Mouse (Mus musculus) lung, adult 18-20 months (tissue): Measurements from ENCODE around the gene Ghitm.
"Not testable (repeated sequence)": the region's sequence is repeated elsewhere in the genome, so short reads cannot be mapped to it uniquely, and the experiment has no call there.

ENCODE experiments used
- DNase-seq, 2 experiments: peaks; one replicate each; pipeline ENCODE4 v3.0.0; 2022; ENCODE audit warnings: mixed read lengths in 2 of 2

Ghitm gene

DNA sequence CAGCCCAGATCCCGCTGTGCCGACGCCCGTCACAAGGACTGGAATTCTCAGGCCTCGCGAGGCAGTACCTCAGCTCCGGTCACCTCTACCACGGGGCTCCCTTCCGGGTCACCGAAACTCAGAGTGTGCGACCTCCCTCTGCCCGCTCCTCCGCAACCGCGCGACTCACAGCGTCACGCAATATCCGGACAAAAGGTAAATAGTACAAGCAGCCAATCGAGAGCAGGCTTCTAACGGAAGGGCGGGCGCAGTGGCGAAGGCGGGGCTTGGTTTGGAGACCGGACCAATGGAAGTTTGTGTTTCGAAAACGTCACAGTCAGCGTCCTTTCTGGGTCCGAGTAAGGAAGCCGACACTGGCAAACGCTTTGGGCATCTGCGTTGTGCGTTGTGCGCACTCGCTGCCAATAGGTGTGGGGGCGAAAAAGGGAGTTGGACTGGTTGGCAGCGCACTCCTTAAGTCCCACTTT is at the start of gene Ghitm:
Gene Ghitm, minus strand, starts transcription at position 146 of the 467 bp plus-strand sequence.
- DNase-seq, result peak; percentile 98

DNA sequence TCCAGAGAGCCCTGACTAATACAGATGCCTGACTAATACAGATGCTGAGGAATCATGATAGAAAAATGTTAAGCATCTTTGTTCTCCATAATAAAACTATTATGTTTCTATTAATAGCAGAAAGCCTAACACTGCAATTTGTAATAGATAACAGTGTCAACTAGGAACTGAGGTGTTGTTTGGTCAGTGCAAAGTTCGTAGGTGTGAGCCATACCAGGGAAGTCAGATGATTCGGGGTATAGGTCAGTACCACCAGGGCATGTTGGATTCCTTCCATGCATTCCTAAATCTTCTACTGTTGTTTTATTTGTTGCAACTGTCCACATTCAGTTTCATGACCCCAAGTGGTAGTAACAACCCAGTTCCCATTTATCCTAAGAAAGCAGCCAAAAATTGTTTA is 49.8 kb upstream of the Ghitm start:
- DNase-seq, result no peak

DNA sequence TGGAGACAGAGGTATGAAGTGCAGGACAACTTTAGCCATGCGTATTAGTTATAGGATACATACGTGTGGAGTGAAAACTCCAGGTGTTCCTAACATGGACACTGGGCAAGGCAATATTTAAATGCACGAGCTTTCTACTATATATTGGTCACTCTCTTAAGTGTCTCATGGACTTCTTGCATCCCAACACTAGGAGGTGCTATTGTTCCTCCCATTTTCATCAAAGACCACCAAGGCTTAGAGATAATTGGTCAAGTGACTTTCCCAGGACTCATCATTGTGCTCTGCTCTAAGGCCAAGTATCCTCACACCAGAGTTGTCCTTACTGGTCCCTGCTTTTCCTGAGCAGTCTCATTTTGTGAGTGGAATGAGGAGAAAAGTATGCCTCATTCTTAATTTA is 39.4 kb upstream of the Ghitm start:
- DNase-seq, result no peak

DNA sequence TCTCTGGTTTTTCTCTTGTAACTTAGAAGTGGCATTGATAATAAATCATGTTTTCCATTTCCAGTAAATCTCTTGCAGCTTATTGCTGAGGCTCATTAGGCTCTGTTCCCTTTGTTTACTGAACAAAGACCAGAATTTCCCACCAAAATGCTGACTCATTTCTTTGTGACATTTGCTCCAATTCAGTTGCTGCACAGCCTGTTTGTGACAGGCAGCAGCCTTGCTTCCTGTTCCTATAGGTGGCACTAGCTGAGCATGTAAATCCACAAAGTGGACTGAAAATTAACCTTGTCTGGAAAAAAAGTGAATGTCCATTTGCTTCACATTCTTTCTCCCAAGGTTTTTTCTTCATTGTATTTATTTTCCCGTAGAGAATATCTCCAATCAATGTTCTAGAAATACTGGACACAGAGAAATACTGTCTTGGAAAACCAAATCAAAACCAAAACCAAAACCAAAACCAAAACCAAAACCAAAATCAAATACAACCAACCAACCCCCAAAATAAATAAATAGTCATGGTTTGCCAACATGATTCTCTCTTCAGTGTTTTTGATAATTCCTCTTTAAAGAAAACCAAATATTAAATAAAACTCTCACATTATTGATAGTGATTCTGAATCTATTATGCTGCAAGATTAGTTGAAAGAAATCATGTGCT is 30.3 kb upstream of the Ghitm start:
- peak in 1 of 2 experiments; percentile 4 for DNase-seq

DNA sequence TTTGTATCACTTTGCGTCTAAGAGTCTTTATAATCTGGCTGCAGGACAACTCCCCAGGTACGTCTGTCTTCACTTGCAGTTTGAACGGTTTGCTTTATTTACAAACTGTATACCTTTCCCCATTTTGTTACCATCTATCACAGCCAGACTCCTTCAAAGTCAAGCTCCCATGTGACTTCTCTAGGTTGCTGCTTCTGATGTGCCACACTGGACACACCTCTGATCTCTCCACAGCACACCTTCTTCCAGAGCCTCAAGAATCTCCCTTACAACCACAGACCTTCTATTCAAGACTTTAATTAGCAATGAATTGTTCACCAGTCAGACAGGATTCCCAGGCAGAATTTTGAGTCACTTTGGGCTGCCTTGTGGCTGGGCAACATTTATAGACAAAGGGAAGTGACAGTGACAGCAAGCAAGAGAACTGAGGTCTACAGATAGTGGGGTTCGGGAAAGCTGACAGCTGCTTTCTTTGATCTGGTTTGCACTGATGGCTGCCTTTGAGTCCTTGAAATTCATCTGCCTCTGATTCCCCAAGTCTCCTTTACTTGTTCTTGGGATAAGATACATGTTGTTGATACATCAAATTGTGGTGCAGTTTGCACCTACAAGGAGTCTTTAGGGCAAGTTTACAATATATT is 29.4 kb upstream of the Ghitm start:
- no peak for DNase-seq

DNA sequence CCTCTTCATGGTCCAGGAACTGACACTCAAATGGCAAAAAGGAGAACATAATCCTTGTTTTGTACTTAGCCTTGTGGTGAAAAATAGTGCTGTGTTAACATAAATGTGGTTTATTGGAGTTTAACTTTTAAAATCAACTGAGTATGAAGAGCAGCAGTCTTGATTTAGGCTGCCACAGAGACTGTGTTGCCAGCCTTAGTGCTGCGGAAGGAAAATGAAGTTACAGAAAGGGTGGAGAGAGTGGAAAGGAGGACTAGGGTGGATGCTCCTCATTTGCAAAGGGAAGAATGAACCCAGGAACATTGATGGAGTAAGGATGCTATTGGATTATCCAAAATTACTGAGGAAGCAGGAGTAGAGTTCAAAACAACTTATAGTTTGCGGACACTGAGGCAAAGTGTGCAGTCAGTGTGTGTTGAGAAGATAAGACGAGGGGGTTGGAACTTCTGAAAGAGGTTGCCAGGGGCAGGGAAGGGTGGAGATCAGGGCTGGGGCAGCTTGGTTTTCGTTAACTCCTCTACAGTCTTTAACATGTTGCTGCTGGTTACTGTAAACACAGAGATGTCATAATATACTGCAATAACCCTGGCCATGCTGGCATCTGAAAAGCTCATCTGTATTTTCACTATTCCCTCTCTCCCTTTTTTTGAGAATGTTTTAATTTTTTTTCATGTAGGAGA is 28.3 kb upstream of the Ghitm start:
- DNase-seq, result no peak

DNA sequence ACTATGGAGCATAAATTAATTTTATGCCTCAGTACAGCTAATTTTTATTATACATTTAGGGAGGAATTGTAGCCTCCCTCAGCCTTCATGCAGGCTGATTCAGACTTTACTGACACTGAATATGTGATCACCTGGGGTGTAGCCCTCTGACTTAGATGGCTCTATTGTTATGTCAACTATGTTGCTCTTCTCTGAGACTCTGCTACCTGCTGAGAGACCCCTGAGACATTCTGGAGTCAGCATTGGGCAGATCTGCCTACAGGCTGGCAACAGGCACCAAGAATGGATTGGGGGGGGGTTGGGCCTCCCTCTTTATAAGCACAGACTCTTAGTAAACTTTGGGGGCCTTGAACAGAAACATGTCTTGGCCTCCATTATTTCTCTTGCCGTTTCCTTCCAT is 19.3 kb upstream of the Ghitm start:
- no peak for DNase-seq

DNA sequence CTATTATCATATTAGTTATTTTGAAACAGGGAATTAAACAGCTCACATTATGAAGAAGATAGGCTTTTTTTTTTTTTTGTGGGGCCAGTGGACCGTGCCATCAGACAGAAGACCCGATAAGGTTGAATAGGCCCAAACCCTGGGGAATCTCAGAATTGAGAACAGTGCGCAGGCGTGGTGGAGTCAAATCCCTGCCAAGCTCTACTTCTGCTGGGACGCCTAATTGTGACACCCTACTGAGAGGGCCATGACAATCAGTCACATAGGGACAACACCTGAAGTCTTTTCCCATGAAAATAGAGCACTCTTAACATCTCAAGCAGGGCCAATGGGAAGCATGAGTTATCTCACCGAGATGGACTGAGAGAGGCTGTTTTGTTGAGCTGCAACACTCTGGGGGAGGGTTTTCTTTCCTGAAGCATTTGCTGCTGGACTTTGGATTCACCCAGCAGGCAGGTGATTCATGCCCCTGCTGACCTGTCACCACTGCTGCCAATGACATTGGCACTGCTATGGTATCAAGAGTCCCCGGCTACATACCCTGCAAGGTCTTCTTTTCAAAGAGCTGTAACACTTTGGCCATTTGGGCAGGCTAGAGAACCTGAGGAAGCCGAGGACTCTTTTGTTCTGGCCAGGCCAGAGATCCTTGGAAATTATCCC is 4.1 kb upstream of the Ghitm start:
- DNase-seq, result no peak

DNA sequence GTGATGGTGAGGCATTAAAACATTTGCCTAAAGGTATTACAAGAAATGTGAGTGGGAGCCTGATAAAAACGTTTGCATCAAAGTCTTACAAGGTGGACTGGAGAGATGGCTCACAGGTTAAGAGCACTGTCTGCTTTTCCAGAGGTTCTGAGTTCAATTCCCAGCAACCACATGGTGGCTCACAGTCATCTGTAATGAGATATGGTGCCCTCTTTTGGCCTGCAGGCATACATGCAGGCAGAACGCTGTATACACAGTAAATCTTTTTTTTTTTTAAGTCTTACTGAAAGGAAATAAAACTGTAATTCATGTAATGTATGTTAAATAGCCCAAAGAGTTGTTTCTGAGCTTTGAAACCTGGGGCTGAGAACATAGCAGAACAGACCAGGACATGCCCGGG is 2.5 kb upstream of the Ghitm start:
- DNase-seq, result not testable (repeated sequence)

DNA sequence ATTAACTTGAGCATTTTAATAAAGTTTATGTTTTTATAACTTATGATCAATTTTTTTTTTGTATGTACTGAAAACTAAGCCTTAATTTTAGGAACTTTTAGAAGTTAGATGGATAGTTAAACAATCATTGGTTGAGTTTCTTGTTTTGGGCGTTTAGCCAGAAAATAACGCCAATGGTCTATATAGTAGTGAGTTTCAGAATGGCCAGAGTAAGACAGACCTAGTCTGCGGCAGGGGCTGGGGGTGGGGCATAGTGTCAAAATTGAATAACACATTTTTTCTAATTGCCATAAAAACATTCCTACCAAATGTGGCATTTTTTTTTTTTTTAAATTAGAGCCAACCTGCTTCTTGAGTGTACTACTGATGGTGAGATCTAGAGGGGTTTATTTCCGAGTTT is 1.0 kb upstream of the Ghitm start:
- no peak for DNase-seq

DNA sequence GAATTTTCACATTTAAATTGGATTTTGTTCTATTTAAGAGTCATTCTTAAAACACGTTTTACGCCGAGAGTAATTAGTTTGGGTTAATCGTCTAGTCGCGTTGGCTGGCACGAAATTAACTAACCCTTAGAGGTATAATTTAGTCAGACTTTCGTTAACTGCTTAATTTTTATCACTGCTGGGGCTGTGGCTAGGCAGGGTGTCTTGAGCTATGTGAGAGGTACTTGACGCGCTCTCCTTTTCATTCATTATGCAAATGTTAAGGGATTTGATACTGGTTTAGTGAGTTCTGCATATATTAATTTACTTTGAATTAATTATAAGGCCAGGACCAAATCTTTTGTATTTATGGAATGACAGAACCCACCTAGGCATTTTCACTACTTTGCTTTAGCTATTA is 599 bp upstream of the Ghitm start:
- DNase-seq, result no peak

DNA sequence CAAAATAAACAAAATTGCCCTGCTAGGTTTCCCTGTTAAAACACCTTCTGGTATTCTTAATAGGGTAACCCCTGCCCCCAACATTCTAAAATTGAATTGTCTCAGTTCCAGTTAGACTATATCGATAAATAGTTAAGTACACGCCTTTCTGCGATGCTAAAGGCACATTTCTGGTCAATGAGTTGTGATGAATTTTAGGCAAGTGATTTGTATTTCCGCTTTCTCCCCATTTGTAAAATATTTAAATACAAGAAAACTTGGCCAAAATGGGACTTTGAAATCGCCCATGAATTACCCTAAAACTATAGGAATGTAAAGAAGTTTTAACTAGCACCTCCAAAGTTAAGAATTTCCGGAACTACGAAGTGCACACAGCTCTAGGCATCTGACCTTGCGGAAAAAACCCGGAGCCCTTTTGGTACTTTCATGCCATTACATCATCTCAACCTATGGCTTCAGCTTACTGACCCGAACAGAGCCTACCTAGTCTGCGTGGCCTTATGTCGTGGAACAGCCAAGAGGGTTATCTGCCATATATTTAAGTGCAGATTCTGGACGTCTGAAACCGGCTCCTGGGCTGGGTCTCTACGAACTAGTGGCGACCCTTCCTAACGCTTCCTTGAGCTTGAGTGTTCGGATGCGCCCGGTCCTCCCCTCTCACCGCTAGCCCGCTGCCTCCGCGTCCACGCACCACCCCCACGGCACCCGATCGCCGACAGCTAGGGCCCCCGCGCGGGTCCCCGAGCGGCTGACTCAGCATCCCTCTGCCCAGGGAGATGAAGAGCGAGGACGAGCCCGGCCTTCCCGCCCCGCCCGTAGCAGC is 557 bp downstream of the Ghitm start:
- no peak for DNase-seq

DNA sequence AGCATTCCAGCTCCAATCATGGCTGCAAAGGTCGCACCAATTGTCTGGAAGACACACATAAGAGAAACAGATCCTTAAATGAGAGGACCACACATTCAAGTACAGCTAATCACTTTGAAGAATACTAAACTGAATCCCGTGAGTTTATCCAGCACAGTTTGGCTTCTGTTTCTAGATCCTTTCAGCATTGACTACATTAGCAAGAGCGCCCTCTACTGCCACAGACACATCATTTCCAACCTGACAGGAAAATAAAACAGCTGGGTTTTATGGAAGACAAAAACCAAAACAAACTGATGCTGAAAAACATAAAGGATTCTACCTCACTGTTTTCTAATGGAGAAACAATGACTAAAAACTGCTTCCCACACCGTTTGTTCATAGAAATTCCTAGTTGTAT is 7.4 kb downstream of the Ghitm start:
- DNase-seq, result peak in 1 of 2 experiments; percentile 21

DNA sequence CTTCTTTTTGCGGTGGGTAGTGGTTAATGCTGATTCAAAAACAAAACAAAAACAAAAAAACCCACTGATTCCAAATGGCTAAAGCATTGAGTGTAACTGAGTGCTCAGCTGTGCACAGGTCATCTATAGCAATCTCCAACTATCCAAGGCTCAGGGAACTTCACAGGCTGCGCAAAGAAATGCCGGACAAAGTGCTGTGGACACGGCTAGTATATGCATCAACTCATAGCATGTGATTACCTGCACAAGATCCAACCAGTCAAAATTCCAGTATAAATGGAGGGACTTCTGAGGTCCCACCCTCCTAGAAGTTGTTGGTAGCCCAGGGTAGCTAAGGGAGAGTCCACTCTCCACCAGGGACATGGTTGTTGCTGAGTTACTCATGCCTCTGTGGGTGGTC is 15.8 kb downstream of the Ghitm start:
- no peak for DNase-seq

DNA sequence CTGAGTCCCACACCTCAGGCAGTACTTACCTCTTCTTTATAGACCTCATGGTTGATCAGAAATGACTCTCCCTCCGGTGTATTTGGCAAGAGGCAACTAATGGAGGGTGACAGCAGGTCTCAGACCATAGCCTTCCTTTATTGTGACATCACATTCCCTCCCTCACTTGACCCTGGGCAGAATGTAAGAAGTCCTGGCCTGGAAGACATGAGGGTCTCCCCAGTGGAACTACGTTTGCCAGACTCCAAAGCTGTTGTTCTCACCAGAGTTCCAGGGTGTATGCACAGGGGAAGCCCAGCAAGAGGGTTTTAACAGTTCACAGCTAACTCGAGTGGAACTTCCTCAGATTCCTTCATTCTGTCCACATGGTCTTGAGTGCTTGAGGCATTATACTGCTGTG is 21.1 kb downstream of the Ghitm start, which contains the start of gene 2610528A11Rik:
Gene 2610528A11Rik, minus strand, starts transcription at position 101 of the 400 bp plus-strand sequence.
- no peak for DNase-seq

DNA sequence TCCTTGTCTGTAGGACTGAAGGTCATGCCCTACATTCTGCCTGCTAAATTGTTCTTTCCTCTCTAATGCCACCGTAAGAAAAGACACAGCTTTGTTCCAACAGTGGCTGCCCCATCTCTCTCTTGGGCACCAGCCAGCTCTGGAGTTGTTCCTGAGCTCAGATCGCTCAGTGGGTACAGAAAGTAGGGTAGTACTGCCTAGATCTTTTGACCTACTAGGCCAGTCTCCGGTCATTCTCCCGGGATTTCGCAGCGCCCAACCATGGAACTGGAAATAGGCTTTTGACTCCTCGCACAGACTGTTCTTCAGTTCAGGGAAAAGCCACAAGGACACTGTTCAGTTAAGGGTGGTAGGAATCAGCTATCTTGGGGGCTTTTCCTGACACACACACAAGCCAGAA is 22.1 kb downstream of the Ghitm start:
- no peak for DNase-seq

DNA sequence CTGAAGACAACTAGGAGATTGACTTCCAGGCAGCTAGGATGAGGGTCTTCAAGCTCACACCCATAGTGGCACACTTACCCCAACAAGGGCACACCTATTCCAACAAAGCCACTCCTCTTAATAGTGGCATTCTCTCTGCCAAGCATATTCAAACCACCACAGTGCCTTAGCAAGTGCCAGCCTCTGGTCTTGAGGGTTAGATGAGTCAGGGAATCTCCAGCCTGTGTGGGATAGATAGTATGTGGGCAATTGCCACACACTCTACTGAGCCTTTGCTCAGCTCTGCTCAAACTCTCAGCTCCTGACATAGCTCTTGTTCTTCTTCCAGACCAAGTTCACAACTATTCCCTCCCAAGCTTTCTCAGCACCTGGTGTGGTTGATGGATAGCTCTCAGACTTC is 23.7 kb downstream of the Ghitm start:
- no peak for DNase-seq

DNA sequence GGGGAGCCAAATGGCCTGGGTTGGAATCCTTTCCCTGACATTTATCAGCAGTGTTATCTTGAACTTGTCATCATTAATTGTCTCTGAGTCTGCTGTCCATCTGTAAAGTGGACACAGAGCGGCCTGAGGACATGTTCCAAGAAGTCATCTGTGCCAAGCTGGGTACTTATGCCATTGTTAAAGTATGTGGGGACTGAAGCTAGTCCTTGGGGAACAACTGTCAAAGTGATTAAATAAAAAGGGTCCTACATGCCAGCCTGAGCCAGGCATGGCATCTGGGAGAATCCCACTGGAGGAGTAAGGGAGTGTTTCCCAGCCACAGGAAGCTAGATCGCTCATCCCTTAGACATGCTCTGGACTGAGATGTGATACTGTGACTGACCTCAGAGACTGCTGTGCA is 24.6 kb downstream of the Ghitm start:
- no peak for DNase-seq

DNA sequence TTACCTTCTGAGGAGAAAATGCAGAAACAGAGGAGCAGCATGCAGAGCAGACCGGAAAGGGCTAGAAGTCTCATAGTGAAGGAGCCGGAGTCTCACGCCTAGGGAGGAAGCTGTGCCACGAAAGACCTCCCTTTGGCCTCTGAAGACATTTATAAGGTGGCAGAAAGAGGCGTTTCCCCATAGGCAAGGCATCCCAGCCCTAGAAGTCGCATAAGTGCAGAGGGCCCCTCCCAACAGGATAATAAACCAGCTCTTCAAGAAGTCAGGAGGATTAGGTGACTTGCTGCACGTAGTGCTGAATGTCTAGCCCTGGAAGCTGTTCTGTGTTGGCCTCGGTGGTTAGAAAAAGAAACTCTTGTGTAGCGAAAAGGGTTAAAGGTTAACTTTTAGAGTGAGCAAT is 25.1 kb downstream of the Ghitm start:
- no peak for DNase-seq

DNA sequence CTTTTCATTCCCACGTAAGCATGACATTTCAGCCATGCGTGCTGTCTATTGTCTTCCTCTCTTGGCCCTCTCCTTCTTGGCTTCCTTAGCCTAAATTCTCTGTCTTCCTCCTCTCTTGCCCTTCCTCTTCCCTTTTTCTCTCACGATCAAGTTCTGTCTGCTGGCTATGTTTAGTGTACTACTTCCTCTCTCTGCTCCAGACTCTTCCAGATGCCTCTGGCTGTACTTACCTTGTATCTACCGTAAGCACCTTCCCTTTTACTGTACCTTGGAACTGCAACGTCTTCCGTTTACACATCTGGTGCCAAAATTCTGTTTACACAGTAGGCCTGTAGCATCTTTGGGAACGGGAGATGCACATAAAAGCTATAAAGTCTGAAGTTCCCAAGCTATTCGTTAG is 25.6 kb downstream of the Ghitm start:
- no peak for DNase-seq

DNA sequence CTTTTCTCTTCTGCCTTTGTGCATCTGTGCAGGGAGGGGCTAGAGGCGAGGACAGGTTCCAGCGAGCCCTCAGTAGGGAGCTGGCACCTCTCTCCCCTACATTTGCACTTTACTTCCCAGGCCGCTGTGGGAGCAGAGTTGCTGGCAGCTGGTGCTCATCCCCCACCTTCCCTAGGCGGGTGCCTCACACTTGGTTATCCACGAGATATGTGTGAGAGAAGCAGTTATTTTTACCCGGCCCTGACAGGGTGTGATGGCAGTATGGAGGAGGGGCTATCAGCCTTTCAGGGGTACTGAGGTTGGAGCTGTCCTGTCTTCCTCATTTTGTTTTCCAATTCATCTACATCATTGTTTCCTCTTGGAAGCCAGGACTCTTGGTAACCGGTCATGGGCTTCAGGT is 29.2 kb downstream of the Ghitm start:
- DNase-seq, result no peak

DNA sequence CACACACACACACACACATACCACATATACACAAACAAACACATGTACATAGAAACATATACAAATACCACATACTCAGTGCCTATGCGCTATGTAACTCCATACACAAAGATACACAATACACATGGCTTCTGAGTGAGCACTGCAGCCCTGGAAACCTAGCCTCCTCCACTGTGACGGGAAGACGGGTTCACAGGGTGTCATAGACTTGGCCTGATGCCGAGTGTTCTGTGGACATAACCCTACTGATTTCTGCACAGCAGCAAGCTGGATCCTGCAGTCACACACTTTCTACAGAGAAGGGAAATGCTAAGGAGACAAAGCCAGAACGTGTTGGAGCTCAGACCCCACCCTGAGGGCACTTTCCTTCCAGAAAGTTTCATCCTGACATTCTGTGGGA is 30.3 kb downstream of the Ghitm start:
- no peak for DNase-seq

DNA sequence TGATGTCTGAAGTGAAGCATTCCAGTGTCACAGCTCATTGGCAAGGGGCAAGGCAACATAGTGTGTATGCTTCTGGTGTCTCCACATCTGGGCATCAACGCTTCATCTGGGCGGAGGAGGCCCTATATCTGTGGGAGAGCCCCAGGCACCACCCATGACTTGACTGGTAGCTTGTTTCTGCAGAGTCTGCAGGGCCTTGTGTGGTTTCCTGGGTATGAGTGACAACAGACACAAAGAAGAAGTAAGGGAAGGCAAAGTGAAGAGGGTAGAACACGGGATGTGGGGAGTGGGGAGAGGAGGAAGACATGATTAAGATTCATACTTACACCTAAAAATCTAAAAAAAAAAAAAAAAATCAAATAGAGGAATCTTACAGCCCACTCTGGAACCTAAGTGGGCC is 32.6 kb downstream of the Ghitm start:
- no peak for DNase-seq
